Mouse (Mus musculus): ENCODE measurements around the gene Gm5169. TPM values are rescaled to one million over a fixed set of nuclear protein-coding genes. Genes with fewer than 3 reads are reported as not detected.
A peak's percentile ranks its signal among the peaks of the same experiment; 100 is the strongest.
"Not testable (repeated sequence)": the region's sequence is repeated elsewhere in the genome, so short reads cannot be mapped to it uniquely, and the experiment has no call there.

The Gm5169 gene
- polyA plus RNA-seq (2015; fragmentation: Nextera tagmentation; extraction: Ambion mirVana): not detected in 2 replicates

DNA sequence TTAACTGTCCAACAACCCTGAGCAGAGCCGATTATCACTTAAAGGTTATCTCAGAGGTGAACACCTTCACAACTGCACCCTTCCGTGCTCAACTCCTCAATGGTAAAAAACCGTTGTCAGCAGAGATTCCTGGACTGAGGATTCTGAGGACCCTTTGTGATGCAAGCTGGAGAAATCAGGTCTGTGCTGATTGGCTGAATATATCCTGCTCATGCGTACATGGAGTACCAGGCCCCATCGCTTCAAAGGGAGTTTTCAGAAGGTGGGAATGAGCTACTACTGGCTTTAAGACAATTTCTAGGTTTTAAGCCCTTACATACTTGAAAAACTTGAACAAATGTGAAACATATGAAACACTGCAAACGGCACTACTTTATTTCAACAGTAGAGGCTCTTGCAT is at the start of gene Gm5169:
Gene Gm5169 (minus strand): TSS at position 101 of the 400 bp plus-strand sequence.
- WGBS: no CpG with 5 or more reads among the region's 6 CpGs
- not testable (repeated sequence) for H3K9me3 ChIP-seq (ENCODE audit: low read length); H3K27ac ChIP-seq (ENCODE audit: low read length); DNase-seq (ENCODE audit: low spot score); H3K27me3 ChIP-seq (replicated peaks; ENCODE audit: insufficient read depth, low read length); H3K4me3 ChIP-seq (ENCODE audit: low read depth, low read length); H3K36me3 ChIP-seq (ENCODE audit: insufficient read depth, low read length); ATAC-seq; H3K4me2 ChIP-seq (replicated peaks; ENCODE audit: low read depth, low read length); H3K4me1 ChIP-seq (ENCODE audit: insufficient read depth, low read depth, low read length); H3K9ac ChIP-seq (replicated peaks; ENCODE audit: low read depth)

- H3K4me2 ChIP-seq (replicated peaks; ENCODE audit: low read depth, low read length); H3K27ac ChIP-seq (ENCODE audit: low read length); ATAC-seq; H3K9ac ChIP-seq (replicated peaks; ENCODE audit: low read depth); H3K4me3 ChIP-seq (ENCODE audit: low read depth, low read length); H3K4me1 ChIP-seq (ENCODE audit: insufficient read depth, low read depth, low read length); H3K27me3 ChIP-seq (replicated peaks; ENCODE audit: insufficient read depth, low read length); H3K36me3 ChIP-seq (ENCODE audit: insufficient read depth, low read length); H3K9me3 ChIP-seq (ENCODE audit: low read length): not testable (repeated sequence)
- 90% methylated on average over 13 of the region's 15 CpGs for WGBS
- peak; percentile 1 for DNase-seq (ENCODE audit: low spot score)
These were observed 46.2 kb upstream of the Gm5169 start for GRCm38 (mm10) chrX:25347424-25347823.
